Mouse (Mus musculus): Measurements from ENCODE around the gene Iqcf1. TPM values are rescaled to one million over a fixed set of nuclear protein-coding genes. Genes with fewer than 3 reads are reported as not detected.

Iqcf1 gene
- polyA plus RNA-seq, 1 experiment from 2014 or later, result not detected

- no peak overlapping the region for H3K27ac ChIP-seq (replicated peaks)
- H3K36me3 ChIP-seq (ENCODE audit: control insufficient read depth, insufficient read depth, low read length), result no peaks in the 10 kb centered on the region
- no peak overlapping the region for H3K9ac ChIP-seq (ENCODE audit: low read length)
- H3K4me3 ChIP-seq (ENCODE audit: low read depth, low read length), result no peak overlapping the region
- H3K4me2 ChIP-seq (replicated peaks; ENCODE audit: low read depth), result no peak overlapping the region
- DNase-seq (ENCODE audit: low spot score) (no peak), ATAC-seq (ENCODE audit: low FRiP score, low TSS enrichment) (no peak)
- TF ChIP-seq CTCF (IDR thresholded peaks at IDR 0.05; ENCODE audit: low read depth), result no peak
- no peak for TF ChIP-seq EP300 (optimal IDR thresholded peaks at IDR 0.05)
- 87% methylated on average over 22 of the region's 22 CpGs for WGBS
- no peaks in the 10 kb centered on the region for H3K4me1 ChIP-seq (replicated peaks; ENCODE audit: control insufficient read depth, insufficient read depth)
- no peaks in the 10 kb centered on the region for H3K9me3 ChIP-seq (ENCODE audit: control insufficient read depth, low read length)
- H3K27me3 ChIP-seq (ENCODE audit: control insufficient read depth, insufficient read depth, low read length), result no peaks in the 10 kb centered on the region
Observed at GRCm38 (mm10) chr9:106501846-106502245, 2.1 kb downstream of the Iqcf1 start.

DNA sequence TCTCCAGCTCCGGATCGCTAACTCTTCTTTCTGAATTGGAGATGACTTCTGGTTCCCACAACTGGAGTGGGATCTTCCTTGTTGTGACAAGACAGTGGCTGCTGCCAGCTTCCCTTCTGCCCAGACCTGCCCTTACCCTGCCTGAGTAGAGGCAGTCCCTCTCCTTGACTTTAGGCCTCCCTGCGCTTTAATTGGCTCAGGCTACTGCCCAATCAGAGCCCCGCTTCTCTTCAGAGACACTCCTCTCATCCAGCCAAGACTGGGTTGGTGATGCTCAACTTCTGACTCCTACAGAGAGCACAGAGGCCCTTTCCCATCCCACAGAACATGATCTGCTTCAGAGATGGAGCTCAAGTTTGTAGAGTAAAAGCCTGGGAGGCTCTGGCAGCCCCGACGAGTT is 4.5 kb downstream of the Iqcf1 start:
- no peaks in the 10 kb centered on the region for H3K27me3 ChIP-seq (ENCODE audit: control insufficient read depth, insufficient read depth, low read length)
- no peak for ATAC-seq (ENCODE audit: low FRiP score, low TSS enrichment)
- WGBS, result 71% methylated on average over 6 of the region's 6 CpGs
- no peaks in the 10 kb centered on the region for H3K9me3 ChIP-seq (ENCODE audit: control insufficient read depth, low read length)
- no peak overlapping the region for H3K9ac ChIP-seq (ENCODE audit: low read length)
- no peak overlapping the region for H3K4me2 ChIP-seq (replicated peaks; ENCODE audit: low read depth)
- H3K4me1 ChIP-seq (replicated peaks; ENCODE audit: control insufficient read depth, insufficient read depth), result no peaks in the 10 kb centered on the region
- H3K4me3 ChIP-seq (ENCODE audit: low read depth, low read length), result no peak overlapping the region
- no peak for DNase-seq (ENCODE audit: low spot score)
- no peak overlapping the region for H3K27ac ChIP-seq (replicated peaks)
- H3K36me3 ChIP-seq (ENCODE audit: control insufficient read depth, insufficient read depth, low read length), result no peaks in the 10 kb centered on the region
- no peak for TF ChIP-seq CTCF (IDR thresholded peaks at IDR 0.05; ENCODE audit: low read depth)
- TF ChIP-seq EP300 (optimal IDR thresholded peaks at IDR 0.05), result no peak

GRCm38 (mm10) chr9:106509356-106509755 is 9.6 kb downstream of the Iqcf1 start:
- H3K4me2 ChIP-seq (replicated peaks; ENCODE audit: low read depth), result no peak overlapping the region
- WGBS, result 91% methylated on average over 10 of the region's 10 CpGs
- H3K4me1 ChIP-seq (replicated peaks; ENCODE audit: control insufficient read depth, insufficient read depth), result no peaks in the 10 kb centered on the region

DNA sequence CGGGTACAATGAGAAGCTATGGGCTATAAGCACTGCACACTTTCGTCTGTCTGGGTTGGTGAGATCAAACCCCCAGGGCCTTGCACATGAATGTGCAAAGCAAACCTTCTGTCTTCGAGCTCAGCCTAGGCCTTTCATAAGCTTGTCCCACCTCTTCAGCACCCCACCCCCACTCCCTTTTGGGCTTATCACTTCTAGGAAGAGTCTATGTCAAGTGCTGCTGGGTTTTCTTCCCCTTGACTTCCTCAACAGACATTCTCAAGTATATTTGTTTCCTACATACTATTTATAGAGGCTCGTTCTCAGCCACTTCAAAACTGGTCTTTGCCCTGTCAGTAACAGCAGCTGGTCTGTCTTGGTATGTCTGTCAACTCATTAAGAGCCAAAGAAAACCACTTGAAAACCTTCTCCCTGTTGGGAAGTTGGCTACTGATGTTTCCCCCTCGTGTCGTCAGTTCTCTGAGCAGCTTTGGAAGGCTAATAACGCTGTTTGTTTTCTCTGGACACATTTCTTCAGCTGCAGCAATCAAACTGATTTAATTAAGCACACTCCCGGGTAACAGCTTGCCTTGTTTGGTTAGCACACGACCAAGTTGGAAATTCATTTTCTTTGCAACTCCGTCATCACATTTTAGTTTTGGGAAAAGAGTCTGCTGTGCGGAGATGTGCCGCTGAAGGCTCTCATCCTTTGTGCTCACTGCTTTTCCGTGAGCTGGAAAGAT is 13.1 kb downstream of the Iqcf1 start:
- H3K9ac ChIP-seq (ENCODE audit: low read length), result no peak overlapping the region
- DNase-seq (ENCODE audit: low spot score) (no peak), ATAC-seq (ENCODE audit: low FRiP score, low TSS enrichment) (no peak)
- TF ChIP-seq CTCF (IDR thresholded peaks at IDR 0.05; ENCODE audit: low read depth), result no peak
- no peak for TF ChIP-seq EP300 (optimal IDR thresholded peaks at IDR 0.05)
- H3K4me2 ChIP-seq (replicated peaks; ENCODE audit: low read depth), result no peak overlapping the region
- H3K9me3 ChIP-seq (ENCODE audit: control insufficient read depth, low read length), result no peaks in the 10 kb centered on the region
- H3K4me3 ChIP-seq (ENCODE audit: low read depth, low read length), result no peak overlapping the region
- no peaks in the 10 kb centered on the region for H3K4me1 ChIP-seq (replicated peaks; ENCODE audit: control insufficient read depth, insufficient read depth)
- no peak overlapping the region for H3K27ac ChIP-seq (replicated peaks)
- H3K27me3 ChIP-seq (ENCODE audit: control insufficient read depth, insufficient read depth, low read length), result no peaks in the 10 kb centered on the region
- no peaks in the 10 kb centered on the region for H3K36me3 ChIP-seq (ENCODE audit: control insufficient read depth, insufficient read depth, low read length)
- 59% methylated on average over 13 of the region's 13 CpGs for WGBS

More at GRCm38 (mm10) chr9:106509356-106509755, 9.6 kb downstream of the Iqcf1 start:
- TF ChIP-seq EP300 (optimal IDR thresholded peaks at IDR 0.05), result no peak
- no peak for TF ChIP-seq CTCF (IDR thresholded peaks at IDR 0.05; ENCODE audit: low read depth)
- H3K27me3 ChIP-seq (ENCODE audit: control insufficient read depth, insufficient read depth, low read length), result no peaks in the 10 kb centered on the region
- no peak overlapping the region for H3K9ac ChIP-seq (ENCODE audit: low read length)
- no peaks in the 10 kb centered on the region for H3K9me3 ChIP-seq (ENCODE audit: control insufficient read depth, low read length)
- no peak for DNase-seq (ENCODE audit: low spot score)
- ATAC-seq (ENCODE audit: low FRiP score, low TSS enrichment), result no peak
- H3K36me3 ChIP-seq (ENCODE audit: control insufficient read depth, insufficient read depth, low read length), result no peaks in the 10 kb centered on the region
- H3K27ac ChIP-seq (replicated peaks), result no peak overlapping the region
- no peak overlapping the region for H3K4me3 ChIP-seq (ENCODE audit: low read depth, low read length)

DNA sequence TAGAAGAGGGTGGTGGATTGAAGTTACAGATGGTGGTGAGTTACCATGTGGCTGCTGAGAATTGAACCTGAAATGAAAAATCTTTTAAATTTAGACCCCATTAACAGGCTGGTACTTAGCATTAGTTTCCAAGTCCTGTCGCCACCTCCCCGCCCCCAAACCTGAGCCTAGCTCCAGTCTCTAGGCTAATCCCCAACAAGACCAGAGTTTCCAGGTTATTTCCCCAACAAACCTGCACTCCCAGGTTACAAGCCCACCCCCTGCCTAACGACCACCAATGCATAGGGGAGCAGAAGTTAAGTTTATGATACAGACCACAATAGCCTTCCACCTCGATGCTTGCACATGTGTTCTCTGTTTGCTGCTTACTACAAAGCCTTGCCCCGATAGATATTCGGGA is 13.8 kb downstream of the Iqcf1 start:
- Histone ChIP-seq H3K27ac (replicated peaks) (no peak overlapping the region), H3K4me3 (ENCODE audit: low read depth, low read length) (no peak overlapping the region), H3K4me2 (replicated peaks; ENCODE audit: low read depth) (no peak overlapping the region), H3K9ac (ENCODE audit: low read length) (no peak overlapping the region), H3K9me3 (ENCODE audit: control insufficient read depth, low read length) (no peaks in the 10 kb centered on the region), H3K27me3 (ENCODE audit: control insufficient read depth, insufficient read depth, low read length) (no peaks in the 10 kb centered on the region), H3K36me3 (ENCODE audit: control insufficient read depth, insufficient read depth, low read length) (no peaks in the 10 kb centered on the region), H3K4me1 (replicated peaks; ENCODE audit: control insufficient read depth, insufficient read depth) (no peaks in the 10 kb centered on the region)
- no peak for ATAC-seq (ENCODE audit: low FRiP score, low TSS enrichment)
- WGBS, result 78% methylated on average over 6 of the region's 6 CpGs
- no peak for DNase-seq (ENCODE audit: low spot score)
- no peak for TF ChIP-seq EP300 (optimal IDR thresholded peaks at IDR 0.05)

GRCm38 (mm10) chr9:106514273-106514672 is 14.5 kb downstream of the Iqcf1 start, which contains the start of gene Iqcf5:
Gene Iqcf5, plus strand, starts transcription at chr9:106514573.
- H3K9me3 ChIP-seq (ENCODE audit: control insufficient read depth, low read length), result no peaks in the 10 kb centered on the region
- no peak for ATAC-seq (ENCODE audit: low FRiP score, low TSS enrichment)
- no peak within 1 kb of the TSS for H3K4me3 ChIP-seq (ENCODE audit: low read depth, low read length)
- H3K4me2 ChIP-seq (replicated peaks; ENCODE audit: low read depth), result no peak within 1 kb of the TSS
- no peak for DNase-seq (ENCODE audit: low spot score)
- WGBS, result 84% methylated on average over 4 of the region's 4 CpGs
- H3K36me3 ChIP-seq (ENCODE audit: control insufficient read depth, insufficient read depth, low read length), result no peaks in the 10 kb centered on the region
- no peaks in the 10 kb centered on the region for H3K4me1 ChIP-seq (replicated peaks; ENCODE audit: control insufficient read depth, insufficient read depth)
- H3K27me3 ChIP-seq (ENCODE audit: control insufficient read depth, insufficient read depth, low read length), result no peaks in the 10 kb centered on the region
- no peak within 1 kb of the TSS for H3K9ac ChIP-seq (ENCODE audit: low read length)
- H3K27ac ChIP-seq (replicated peaks), result no peak within 1 kb of the TSS
- no peak for TF ChIP-seq EP300 (optimal IDR thresholded peaks at IDR 0.05)
- no peak for TF ChIP-seq CTCF (IDR thresholded peaks at IDR 0.05; ENCODE audit: low read depth)
